Mouse (Mus musculus) cerebellum, adult 2 months (tissue): ENCODE measurements at regions not wholly inside any gene's neighbourhood (a gene's known extent, or its start where the extent isn't known, plus 50 kb on each side); places are given as distances from the start of the nearest gene placed in this dataset.

Experiments
- CTCF ChIP-seq: fragments of 200-500 bp; IDR thresholded peaks from 2 replicates; pipeline ENCODE4 v1.5.1; 2011; ENCODE audit warnings: low read depth, mild to moderate bottlenecking, control low read depth, low read length, moderate library complexity, borderline replicate concordance; ENCODE audit not compliant: insufficient read depth
- POLR2A ChIP-seq: fragments of 200-500 bp; IDR thresholded peaks from 2 replicates; pipeline ENCODE4 v1.6.1; 2011; ENCODE audit warnings: low read length, control low read depth, borderline replicate concordance; ENCODE audit not compliant: insufficient read depth

DNA sequence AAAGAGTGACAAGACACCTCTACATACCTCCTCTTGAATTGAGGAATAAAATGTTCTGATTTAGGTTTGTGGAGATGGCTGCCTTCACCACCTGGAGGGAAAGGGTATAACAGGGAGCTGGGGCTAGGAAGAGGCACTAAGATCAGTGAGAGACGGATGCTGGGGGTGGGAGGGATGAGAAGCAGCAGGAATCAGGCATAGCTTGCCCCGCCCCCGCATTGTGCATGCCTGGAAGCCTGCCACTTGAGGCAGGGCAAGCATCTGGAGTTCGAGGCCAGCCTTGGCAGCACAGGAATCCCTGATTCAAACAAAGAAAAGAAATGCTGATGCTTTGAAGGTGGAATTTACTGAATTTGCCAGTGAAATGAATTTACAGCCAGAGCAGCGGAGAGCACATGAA is 63.6 kb upstream of the Syt13 start:
- TF ChIP-seq CTCF (no peak), POLR2A (no peak)
